Mouse (Mus musculus) midbrain, embryonic 14.5 days (tissue): ENCODE data around the gene Gm29735. TPM values are rescaled to one million over a fixed set of nuclear protein-coding genes. Genes with fewer than 3 reads are reported as not detected.
"Not testable (repeated sequence)": the region's sequence is repeated elsewhere in the genome, so short reads cannot be mapped to it uniquely, and the experiment has no call there.

Experiments
- ATAC-seq: fragments of 200-750 bp; cut with Nextera tagmentation; 2 replicates; pipeline ENCODE4 v1.8.0; 2017; ENCODE audit warnings: moderate number of reproducible peaks, moderate library complexity; ENCODE audit not compliant: low FRiP score, low TSS enrichment
- DNase-seq: peaks from one replicate; pipeline ENCODE4 v3.0.0-alpha.2; 2015
- H3K27ac ChIP-seq: fragments of 300-500 bp; sonication (generic); replicated peaks from 2 replicates; pipeline ENCODE4 v1.5.1; 2014; ENCODE audit warnings: mild to moderate bottlenecking, low read depth, low read length, moderate library complexity
- H3K27me3 ChIP-seq: fragments of 300-500 bp; sonication (generic); 2 replicates; pipeline ENCODE4 v1.6.1; 2014; ENCODE audit warnings: low read length, control low read depth, mixed read lengths; ENCODE audit not compliant: control insufficient read depth, insufficient read depth
- H3K36me3 ChIP-seq: fragments of 300-500 bp; sonication (generic); 2 replicates; pipeline ENCODE4 v1.6.1; 2014; ENCODE audit warnings: low read length, control low read depth; ENCODE audit not compliant: control insufficient read depth, insufficient read depth
- H3K4me1 ChIP-seq: fragments of 300-500 bp; sonication (generic); 2 replicates; pipeline ENCODE4 v1.6.1; 2014; ENCODE audit warnings: mild to moderate bottlenecking, antibody characterized with exemption, low read length, control low read depth; ENCODE audit not compliant: control insufficient read depth, insufficient read depth
- H3K4me2 ChIP-seq: fragments of 300-500 bp; sonication (generic); 2 replicates; pipeline ENCODE4 v1.6.1; 2014; ENCODE audit warnings: mild to moderate bottlenecking, low read length, moderate library complexity
- H3K4me3 ChIP-seq: fragments of 300-500 bp; sonication (generic); replicated peaks from 2 replicates; pipeline ENCODE4 v1.5.1; 2014; ENCODE audit warnings: low read depth, low read length
- H3K9ac ChIP-seq: fragments of 300-500 bp; sonication (generic); replicated peaks from 2 replicates; pipeline ENCODE4 v1.6.1; 2014; ENCODE audit warnings: mild to moderate bottlenecking, low read length, moderate library complexity
- H3K9me3 ChIP-seq: fragments of 300-500 bp; sonication (generic); 2 replicates; pipeline ENCODE4 v1.6.1; 2016; ENCODE audit warnings: low read length, control low read depth, mixed read lengths; ENCODE audit not compliant: control insufficient read depth
- WGBS: fragments of 180-500 bp; shearing (Covaris S2); extraction: QIAGEN DNeasy Blood & Tissue Kit; methylation state at CpG from one replicate; pipeline ENCODE4 v1.1.7; 2014; 5-methylcytosine and 5-hydroxymethylcytosine counted together
- polyA plus RNA-seq: library from polyadenylated mRNA; unstranded; fragments of >200 nt; fragmentation: Nextera tagmentation; extraction: Ambion mirVana; gene quantifications from 2 replicates; pipeline ENCODE4 v1.2.1, GENCODE M21; 2014

Gene Gm29735
- polyA plus RNA-seq, 1 experiment from 2014 or later = not detected

- 53% methylated on average over 3 of the region's 3 CpGs for WGBS
- Histone ChIP-seq H3K27ac (no peak overlapping the region), H3K27me3 (no peaks in the 10 kb centered on the region), H3K4me2 (no peak overlapping the region), H3K4me3 (no peak overlapping the region), H3K4me1 (no peaks in the 10 kb centered on the region), H3K9me3 (no peaks in the 10 kb centered on the region), H3K36me3 (no peaks in the 10 kb centered on the region), H3K9ac (no peak overlapping the region)
- DNase-seq (peak; percentile 77), ATAC-seq (no peak)
These were observed 12.9 kb upstream of the Gm29735 start for GRCm38 (mm10) chr7:142169836-142170235.

GRCm38 (mm10) chr7:142165639-142166038 is 8.7 kb upstream of the Gm29735 start, which contains the start of gene Gm4553:
Gm4553 (minus strand) TSS chr7:142165739.
- H3K36me3 ChIP-seq, H3K4me1 ChIP-seq, H3K4me3 ChIP-seq, H3K27me3 ChIP-seq, ATAC-seq, DNase-seq, H3K9me3 ChIP-seq, H3K4me2 ChIP-seq, H3K9ac ChIP-seq, H3K27ac ChIP-seq: not testable (repeated sequence)

- no peak overlapping the region for H3K4me3 ChIP-seq
- no peaks in the 10 kb centered on the region for H3K27me3 ChIP-seq
- no peaks in the 10 kb centered on the region for H3K9me3 ChIP-seq
- WGBS = 92% methylated on average over 3 of the region's 3 CpGs
- ATAC-seq = no peak
- no peak overlapping the region for H3K27ac ChIP-seq
- no peaks in the 10 kb centered on the region for H3K36me3 ChIP-seq
- no peak overlapping the region for H3K4me2 ChIP-seq
- H3K9ac ChIP-seq = no peak overlapping the region
- H3K4me1 ChIP-seq = no peaks in the 10 kb centered on the region
- no peak for DNase-seq
These were observed 2.5 kb upstream of the Gm29735 start for GRCm38 (mm10) chr7:142159366-142159765.

- no peak for ATAC-seq
- no peaks in the 10 kb centered on the region for H3K4me1 ChIP-seq
- no peak for DNase-seq
- H3K9ac ChIP-seq = no peak overlapping the region
- no peaks in the 10 kb centered on the region for H3K27me3 ChIP-seq
- no peak overlapping the region for H3K27ac ChIP-seq
- no peak overlapping the region for H3K4me2 ChIP-seq
- no peaks in the 10 kb centered on the region for H3K9me3 ChIP-seq
- no peak overlapping the region for H3K4me3 ChIP-seq
- no peaks in the 10 kb centered on the region for H3K36me3 ChIP-seq
- 63% methylated on average over 1 of the region's 1 CpGs for WGBS
These were observed 1.6 kb downstream of the Gm29735 start for GRCm38 (mm10) chr7:142155308-142155707.

GRCm38 (mm10) chr7:142152191-142152590 is 4.7 kb downstream of the Gm29735 start:
- H3K27me3 ChIP-seq = no peaks in the 10 kb centered on the region
- ATAC-seq (no peak), DNase-seq (no peak)
- H3K36me3 ChIP-seq = no peaks in the 10 kb centered on the region
- H3K4me3 ChIP-seq = no peak overlapping the region
- H3K4me2 ChIP-seq = no peak overlapping the region
- WGBS = 85% methylated on average over 4 of the region's 4 CpGs
- H3K9me3 ChIP-seq = no peaks in the 10 kb centered on the region
- H3K9ac ChIP-seq = no peak overlapping the region
- no peaks in the 10 kb centered on the region for H3K4me1 ChIP-seq
- H3K27ac ChIP-seq = no peak overlapping the region

GRCm38 (mm10) chr7:142148633-142149032 is 8.3 kb downstream of the Gm29735 start:
- DNase-seq (no peak), ATAC-seq (no peak)
- Histone ChIP-seq H3K4me1 (no peaks in the 10 kb centered on the region), H3K4me3 (no peak overlapping the region), H3K27ac (no peak overlapping the region), H3K9me3 (no peaks in the 10 kb centered on the region), H3K36me3 (no peaks in the 10 kb centered on the region), H3K27me3 (no peaks in the 10 kb centered on the region), H3K4me2 (no peak overlapping the region), H3K9ac (no peak overlapping the region)

- H3K9ac ChIP-seq = no peak overlapping the region
- no peak overlapping the region for H3K27ac ChIP-seq
- no peak overlapping the region for H3K4me2 ChIP-seq
- H3K4me1 ChIP-seq = no peaks in the 10 kb centered on the region
- no peaks in the 10 kb centered on the region for H3K9me3 ChIP-seq
- no peak overlapping the region for H3K4me3 ChIP-seq
- DNase-seq = peak; percentile 83
- no peaks in the 10 kb centered on the region for H3K27me3 ChIP-seq
- WGBS = 0% methylated on average over 1 of the region's 1 CpGs
- no peaks in the 10 kb centered on the region for H3K36me3 ChIP-seq
- ATAC-seq = no peak
These were observed 10.9 kb downstream of the Gm29735 start for GRCm38 (mm10) chr7:142146033-142146432.

- Histone ChIP-seq H3K27ac (no peak overlapping the region), H3K4me2 (no peak overlapping the region), H3K9me3 (no peaks in the 10 kb centered on the region), H3K4me3 (no peak overlapping the region), H3K9ac (no peak overlapping the region), H3K36me3 (no peaks in the 10 kb centered on the region), H3K27me3 (no peaks in the 10 kb centered on the region), H3K4me1 (no peaks in the 10 kb centered on the region)
- ATAC-seq = no peak
- 56% methylated on average over 4 of the region's 4 CpGs for WGBS
- DNase-seq = no peak
These were observed 11.4 kb downstream of the Gm29735 start for GRCm38 (mm10) chr7:142145413-142145940.

- H3K27ac ChIP-seq = no peak within 1 kb of the TSS
- H3K9me3 ChIP-seq = no peaks in the 10 kb centered on the region
- no peaks in the 10 kb centered on the region for H3K36me3 ChIP-seq
- H3K4me1 ChIP-seq = no peaks in the 10 kb centered on the region
- H3K9ac ChIP-seq = no peak within 1 kb of the TSS
- H3K4me2 ChIP-seq = no peak within 1 kb of the TSS
- ATAC-seq (no peak), DNase-seq (no peak)
- 74% methylated on average over 1 of the region's 1 CpGs for WGBS
- H3K27me3 ChIP-seq = no peaks in the 10 kb centered on the region
- no peak within 1 kb of the TSS for H3K4me3 ChIP-seq
These were observed 12.4 kb downstream of the Gm29735 start, which contains the start of gene Gm45337 for GRCm38 (mm10) chr7:142144507-142144906. Gm45337 (minus strand) TSS chr7:142144607.
